Mouse (Mus musculus) CH12.LX (cell line): ENCODE results near the gene Pebp1. TPM values are rescaled to one million over a fixed set of nuclear protein-coding genes. Genes with fewer than 3 reads are reported as not detected.

Experiments
- DNase-seq: peaks from one replicate; pipeline ENCODE4 v3.0.0-alpha.2; 2013; ENCODE audit errors: extremely low read depth
- H3K27ac ChIP-seq: 2 replicates; pipeline ENCODE4 v1.5.1; 2012; ENCODE audit warnings: low read depth, mild to moderate bottlenecking, control low read depth, moderate library complexity; ENCODE audit not compliant: insufficient read depth
- H3K27me3 ChIP-seq: replicated peaks from 2 replicates; pipeline ENCODE3; 2012; ENCODE audit warnings: inconsistent platforms
- H3K36me3 ChIP-seq, 2 experiments: replicated peaks in 1 of 2; 2 replicates each; pipeline versions ENCODE3 to v1.6.1; 2012; ENCODE audit warnings: inconsistent platforms in 1 of 2, low read length in 1 of 2, mild to moderate bottlenecking in 1 of 2, mixed read lengths in 1 of 2, moderate library complexity in 1 of 2; ENCODE audit not compliant: control insufficient read depth in 1 of 2, insufficient read depth in 1 of 2
- H3K4me1 ChIP-seq, 2 experiments: 2 replicates each; pipeline ENCODE4 v1.6.1; 2012; ENCODE audit warnings: inconsistent platforms in 1 of 2, moderate library complexity in 1 of 2; ENCODE audit not compliant: insufficient read depth in 2 of 2, control insufficient read depth in 1 of 2
- H3K4me2 ChIP-seq: 2 replicates; pipeline ENCODE4 v1.6.1; 2012; ENCODE audit warnings: low read depth, mild to moderate bottlenecking, control low read depth; ENCODE audit not compliant: poor library complexity, insufficient read depth, severe bottlenecking
- H3K4me3 ChIP-seq, 3 experiments: fragments of 150-350 bp in 1 of 3; sonication (generic) in 1 of 3; replicated peaks in 1 of 3; 2 replicates each; pipeline versions ENCODE3 to v1.5.1; 2011 to 2012; ENCODE audit warnings: low read depth in 2 of 3, low read length in 2 of 3, mild to moderate bottlenecking in 2 of 3, moderate library complexity in 2 of 3, control low read depth in 1 of 3, improper control_type of control experiment in 1 of 3, inconsistent platforms in 1 of 3, mixed read lengths in 1 of 3; ENCODE audit not compliant: poor library complexity in 1 of 3
- H3K79me2 ChIP-seq: replicated peaks from 2 replicates; pipeline ENCODE4 v1.6.1; 2012; ENCODE audit warnings: mild to moderate bottlenecking, moderate library complexity; ENCODE audit not compliant: control insufficient read depth, poor library complexity, insufficient read depth, severe bottlenecking; ENCODE audit errors: extremely low read depth
- H3K9ac ChIP-seq: 2 replicates; pipeline ENCODE4 v1.6.1; 2012; ENCODE audit warnings: low read depth, mild to moderate bottlenecking, control low read depth, moderate library complexity; ENCODE audit not compliant: insufficient read depth
- H3K9me3 ChIP-seq: replicated peaks from 2 replicates; pipeline ENCODE3; 2012; ENCODE audit warnings: low read length, inconsistent platforms, mixed read lengths
- CHD1 ChIP-seq: IDR thresholded peaks from 2 replicates; pipeline ENCODE4 v1.6.1; 2012; ENCODE audit warnings: low read depth, low read length, improper control_type of control experiment, inconsistent platforms
- CTCF ChIP-seq, 2 experiments: IDR thresholded peaks in 1 of 2; conservative IDR thresholded peaks in 1 of 2; 2 replicates each; pipeline ENCODE4 v1.5.1; 2011 to 2012; ENCODE audit warnings: low read depth in 2 of 2, low read length in 2 of 2, improper control_type of control experiment in 1 of 2, inconsistent platforms in 1 of 2, mild to moderate bottlenecking in 1 of 2, moderate library complexity in 1 of 2
- E2F4 ChIP-seq: IDR thresholded peaks from 2 replicates; pipeline ENCODE4 v1.6.1; 2011; ENCODE audit warnings: low read depth, low read length, improper control_type of control experiment; ENCODE audit not compliant: insufficient replicate concordance
- ELF1 ChIP-seq: IDR thresholded peaks from 2 replicates; pipeline ENCODE4 v1.6.1; 2014; ENCODE audit warnings: low read depth, mild to moderate bottlenecking, inconsistent platforms, low read length, improper control_type of control experiment
- GABPA ChIP-seq: IDR thresholded peaks from 2 replicates; pipeline ENCODE4 v1.6.1; 2012; ENCODE audit warnings: low read depth, low read length, improper control_type of control experiment, inconsistent platforms; ENCODE audit not compliant: insufficient replicate concordance
- IRF4 ChIP-seq: IDR thresholded peaks from 2 replicates; pipeline ENCODE4 v1.6.1; 2014; ENCODE audit warnings: low read depth, mild to moderate bottlenecking, inconsistent platforms, low read length, improper control_type of control experiment
- JUND ChIP-seq: conservative IDR thresholded peaks from 2 replicates; pipeline ENCODE4 v1.6.1; 2011; ENCODE audit warnings: low read depth, low read length, improper control_type of control experiment
- MEF2A ChIP-seq: IDR thresholded peaks from 2 replicates; pipeline ENCODE4 v1.6.1; 2014; ENCODE audit warnings: low read depth, mild to moderate bottlenecking, inconsistent platforms, low read length, improper control_type of control experiment, borderline replicate concordance
- MYC ChIP-seq: IDR thresholded peaks from 2 replicates; pipeline ENCODE4 v1.6.1; 2011; ENCODE audit warnings: low read depth, mild to moderate bottlenecking, improper control_type of control experiment, low read length
- NRF1 ChIP-seq: IDR thresholded peaks from 2 replicates; pipeline ENCODE4 v1.6.1; 2014; ENCODE audit warnings: low read depth, mild to moderate bottlenecking, inconsistent platforms, low read length, improper control_type of control experiment, moderate library complexity
- PAX5 ChIP-seq: IDR thresholded peaks from 2 replicates; pipeline ENCODE4 v1.6.1; 2012; ENCODE audit warnings: low read length, inconsistent platforms, mixed read lengths
- POLR2A ChIP-seq: IDR thresholded peaks from 2 replicates; pipeline ENCODE4 v1.6.1; 2011; ENCODE audit warnings: low read depth, mild to moderate bottlenecking, improper control_type of control experiment, low read length
- RAD21 ChIP-seq: IDR thresholded peaks from 2 replicates; pipeline ENCODE4 v1.6.1; 2011; ENCODE audit warnings: low read depth, mild to moderate bottlenecking, low read length, improper control_type of control experiment, moderate library complexity
- SMC3 ChIP-seq: IDR thresholded peaks from 2 replicates; pipeline ENCODE4 v1.6.1; 2011; ENCODE audit warnings: low read depth, low read length, improper control_type of control experiment
- TCF12 ChIP-seq: IDR thresholded peaks from 2 replicates; pipeline ENCODE4 v1.6.1; 2014; ENCODE audit warnings: low read depth, mild to moderate bottlenecking, inconsistent platforms, low read length, improper control_type of control experiment
- UBTF ChIP-seq: IDR thresholded peaks from 2 replicates; pipeline ENCODE4 v1.6.1; 2012; ENCODE audit warnings: low read depth, mild to moderate bottlenecking, inconsistent platforms, low read length, improper control_type of control experiment, moderate library complexity
- USF2 ChIP-seq: conservative IDR thresholded peaks from 2 replicates; pipeline ENCODE4 v1.6.1; 2011; ENCODE audit warnings: low read depth, low read length, improper control_type of control experiment
- dilution Hi-C: fragments of 300-500 bp; cut with MboI; formaldehyde crosslinking; loops from 2 replicates; pipeline ENCODE4 v1.14.3; 2020; ENCODE audit warnings: low sequenced_read_pairs; ENCODE audit not compliant: extremely low pct_unique_long_range_greater_than_20kb, extremely low pct_ligation_motif_present
- in situ Hi-C: fragments of 300-500 bp; cut with MboI; formaldehyde crosslinking; loops from 3 replicates; pipeline ENCODE4 v1.14.3; 2019; ENCODE audit warnings: low sequenced_read_pairs, low pct_ligation_motif_present, low pct_unique_long_range_greater_than_20kb, mixed read lengths
- polyA plus RNA-seq: library from polyadenylated mRNA; unstranded; fragments of >175 nt; gene quantifications from 2 replicates; pipeline ENCODE4 v1.2.1, GENCODE M21; 2012; ENCODE audit warnings: low read depth; ENCODE audit not compliant: insufficient read length
- total RNA-seq, 2 experiments: library from RNA; depleted of rRNA; stranded (reverse); fragments of 300-350 nt in 1 of 2; fragments of >200 nt in 1 of 2; gene quantifications; 2 replicates each; pipeline ENCODE4 v1.2.3; 2012 to 2014

Pebp1 gene
- total and polyA plus RNA-seq, 3 experiments: 393 to 710 (median 585) TPM

- H3K9ac ChIP-seq: no peak overlapping the region
- H3K79me2 ChIP-seq: no peaks in the 10 kb centered on the region
- no peak overlapping the region for H3K27ac ChIP-seq
- H3K4me2 ChIP-seq: no peak overlapping the region
- in situ Hi-C loops: no loop called here
- no peak for DNase-seq
- H3K9me3 ChIP-seq: no peaks in the 10 kb centered on the region
- TF ChIP-seq TCF12 (no peak), ELF1 (peak; percentile 27; the same call in 1 of the 2 replicates)
- H3K36me3 ChIP-seq: no peaks in the 10 kb centered on the region
- peaks cover 10% of the 10 kb centered on the region for H3K27me3 ChIP-seq
- no peak overlapping the region for H3K4me3 ChIP-seq
- peaks cover 7 to 23% of the 10 kb centered on the region in 2 experiments for H3K4me1 ChIP-seq
- dilution Hi-C loops: no loop called here
Observed at GRCm38 (mm10) chr5:117314587-117315428, 27.4 kb upstream of the Pebp1 start.

- Histone ChIP-seq H3K4me3 (no peak overlapping the region), H3K27ac (no peak overlapping the region), H3K79me2 (no peaks in the 10 kb centered on the region), H3K27me3 (peaks cover 8% of the 10 kb centered on the region), H3K9ac (no peak overlapping the region), H3K4me2 (no peak overlapping the region), H3K4me1 (peaks cover 7 to 23% of the 10 kb centered on the region in 2 experiments), H3K9me3 (no peaks in the 10 kb centered on the region), H3K36me3 (no peaks in the 10 kb centered on the region)
- no peak for TF ChIP-seq RAD21
- dilution Hi-C loops (no loop called here), in situ Hi-C loops (no loop called here)
- no peak for DNase-seq
Observed at GRCm38 (mm10) chr5:117313909-117314308, 26.5 kb upstream of the Pebp1 start.

GRCm38 (mm10) chr5:117313420-117313819 is 26.0 kb upstream of the Pebp1 start:
- Histone ChIP-seq H3K4me3 (no peak overlapping the region), H3K79me2 (no peaks in the 10 kb centered on the region), H3K27me3 (peaks cover 5% of the 10 kb centered on the region), H3K36me3 (no peaks in the 10 kb centered on the region), H3K9ac (no peak overlapping the region), H3K4me2 (no peak overlapping the region), H3K4me1 (peaks cover 7 to 23% of the 10 kb centered on the region in 2 experiments), H3K27ac (no peak overlapping the region), H3K9me3 (no peaks in the 10 kb centered on the region)
- in situ Hi-C loops (no loop called here), dilution Hi-C loops (no loop called here)
- no peak for TF ChIP-seq MYC
- no peak for TF ChIP-seq GABPA
- no peak for TF ChIP-seq MEF2A
- TF ChIP-seq SMC3: no peak
- TF ChIP-seq JUND: no peak
- no peak for TF ChIP-seq CHD1
- TF ChIP-seq PAX5: no peak
- TF ChIP-seq UBTF: no peak
- TF ChIP-seq NRF1: no peak
- TF ChIP-seq E2F4: no peak
- TF ChIP-seq CTCF (conservative IDR thresholded peaks at IDR 0.05 in 1 of 2, IDR thresholded peaks at IDR 0.05 in 1 of 2; ENCODE audit: low read depth in 2 of 2, low read length in 2 of 2): no peak
- TF ChIP-seq RAD21: no peak
- TF ChIP-seq USF2: no peak
- no peak for TF ChIP-seq IRF4
- no peak for TF ChIP-seq POLR2A
- DNase-seq: no peak
